In the genomic region with DNA sequence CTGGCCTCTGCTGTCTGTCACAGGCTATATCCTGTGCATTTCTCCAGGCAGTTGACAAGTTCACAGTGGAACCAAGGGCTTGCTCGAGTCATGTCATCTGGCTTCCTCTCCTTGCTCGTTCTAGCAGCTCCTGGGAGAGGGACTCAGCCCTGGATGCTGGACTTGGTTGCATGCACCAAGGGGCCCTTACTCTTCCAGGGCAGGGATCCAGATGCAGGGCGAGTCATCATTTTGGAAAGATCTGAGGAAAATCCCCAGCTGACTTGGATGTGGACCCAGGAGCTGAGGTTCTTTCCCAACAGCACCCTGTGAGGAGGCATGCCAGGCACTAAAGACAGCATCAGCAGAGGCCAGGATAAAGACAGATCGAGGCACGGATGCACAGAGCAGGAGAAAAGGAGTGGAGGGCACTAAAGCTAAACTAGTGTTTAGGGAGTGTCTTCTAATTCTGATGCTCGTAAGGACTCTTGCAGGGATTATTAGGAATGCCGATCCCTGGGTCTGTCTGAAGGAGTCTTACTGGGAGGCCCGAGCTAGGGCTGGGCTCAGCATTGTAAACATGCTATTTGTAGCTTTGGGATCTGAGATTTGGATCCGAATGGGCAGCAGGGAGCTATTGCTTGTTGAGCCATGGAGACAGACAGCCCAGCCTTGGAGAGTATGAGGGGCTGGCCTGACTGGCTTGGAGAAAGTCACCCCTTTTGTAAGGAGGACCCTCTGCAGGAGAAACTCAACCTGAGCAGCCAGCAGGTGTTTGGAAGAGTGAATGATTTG, we compare ENCODE assay signal across 13 mouse cellular contexts.
DNase-seq lines count a peak whose midpoint lies in the region; ATAC-seq and TF ChIP-seq lines count a peak whose summit lies in the region.
"Had no signal": no experiment of that assay in that cellular context is flagged by ENCODE, and none has a peak within 500 bp of the region (broad histone marks: within the 10 kb centered on the region; RNA-seq: fewer than 3 reads in every experiment).

No protein-coding gene starts in this region.

- no peak for DNase-seq in hindbrain, postnatal 0 days (ENCODE audit: low spot score)
- peak; percentile 59 for DNase-seq in lung, postnatal 14 days
- DNase-seq in forebrain, embryonic 14.5 days (ENCODE audit: low spot score), result no peak
- no peak for DNase-seq in right cerebral cortex, postnatal 14 days
- DNase-seq in thymus, postnatal 36 days, result no peak
- DNase-seq: cerebellum, postnatal 36 days; kidney, adult 18-20 months had no signal

- H3K9ac ChIP-seq in hindbrain, postnatal 0 days (replicated peaks; ENCODE audit: low read length), result no peak overlapping the region
- H3K9ac ChIP-seq in hindbrain, embryonic 12.5 days, result no peak overlapping the region
- peak overlapping the region; percentile 90 for H3K9ac ChIP-seq in heart, embryonic 13.5 days
- H3K9ac ChIP-seq in forebrain, embryonic 14.5 days (ENCODE audit: low read length), result no peak overlapping the region
- H3K9ac ChIP-seq: forebrain, embryonic 13.5 days; neural tube, embryonic 12.5 days had no signal

- no peak overlapping the region for H3K4me2 ChIP-seq in hindbrain, postnatal 0 days (ENCODE audit: low read depth, low read length)
- H3K4me2 ChIP-seq in hindbrain, embryonic 12.5 days (replicated peaks), result no peak overlapping the region
- peak overlapping the region; percentile 80 for H3K4me2 ChIP-seq in heart, embryonic 13.5 days
- no peak overlapping the region for H3K4me2 ChIP-seq in forebrain, embryonic 14.5 days (ENCODE audit: low read length)
- H3K4me2 ChIP-seq: forebrain, embryonic 13.5 days; neural tube, embryonic 12.5 days had no signal

- no peaks in the 10 kb centered on the region for H3K36me3 ChIP-seq in hindbrain, postnatal 0 days (ENCODE audit: insufficient read depth, low read length)
- no peaks in the 10 kb centered on the region for H3K36me3 ChIP-seq in hindbrain, embryonic 12.5 days
- H3K36me3 ChIP-seq in heart, embryonic 13.5 days, result peaks cover 39% of the 10 kb centered on the region
- H3K36me3 ChIP-seq in forebrain, embryonic 14.5 days (ENCODE audit: control insufficient read depth, insufficient read depth, low read length), result no peaks in the 10 kb centered on the region
- H3K36me3 ChIP-seq: neural tube, embryonic 12.5 days had no signal

- TF ChIP-seq CTCF in hindbrain, postnatal 0 days (IDR thresholded peaks at IDR 0.05; ENCODE audit: low read depth), result no peak
- no peak for TF ChIP-seq CTCF in embryonic fibroblast, embryonic 13.5 days (IDR thresholded peaks at IDR 0.05; ENCODE audit: borderline replicate concordance, insufficient read depth, low read length)

- H3K27me3 ChIP-seq in hindbrain, postnatal 0 days (ENCODE audit: insufficient read depth, low read length), result no peaks in the 10 kb centered on the region
- no peaks in the 10 kb centered on the region for H3K27me3 ChIP-seq in hindbrain, embryonic 12.5 days
- H3K27me3 ChIP-seq in heart, embryonic 13.5 days (replicated peaks), result no peaks in the 10 kb centered on the region
- H3K27me3 ChIP-seq in forebrain, embryonic 14.5 days (replicated peaks; ENCODE audit: control insufficient read depth, insufficient read depth, low read length), result no peaks in the 10 kb centered on the region
- H3K27me3 ChIP-seq: forebrain, embryonic 13.5 days; neural tube, embryonic 12.5 days had no signal

- TF ChIP-seq POLR2A in embryonic fibroblast, embryonic 13.5 days (IDR thresholded peaks at IDR 0.05; ENCODE audit: low read depth, low read length), result no peak

- 0 out of 2 replicates have a peak overlapping the region, but pooled peaks have one; percentile 13 for H3K27ac ChIP-seq in hindbrain, postnatal 0 days
- H3K27ac ChIP-seq in hindbrain, embryonic 12.5 days, result no peak overlapping the region
- H3K27ac ChIP-seq in embryonic fibroblast, embryonic 13.5 days (ENCODE audit: insufficient read depth, low read length), result peak overlapping the region; percentile 80
- H3K27ac ChIP-seq in heart, embryonic 13.5 days (replicated peaks), result peak overlapping the region; percentile 92
- H3K27ac ChIP-seq in forebrain, embryonic 14.5 days (ENCODE audit: low read depth, low read length), result no peak overlapping the region
- H3K27ac ChIP-seq: forebrain, embryonic 13.5 days; neural tube, embryonic 12.5 days had no signal

- peaks cover 13% of the 10 kb centered on the region for H3K4me1 ChIP-seq in hindbrain, postnatal 0 days (ENCODE audit: insufficient read depth, low read length)
- peaks cover 31% of the 10 kb centered on the region for H3K4me1 ChIP-seq in hindbrain, embryonic 12.5 days
- peaks cover 33% of the 10 kb centered on the region for H3K4me1 ChIP-seq in embryonic fibroblast, embryonic 13.5 days (ENCODE audit: control insufficient read depth, insufficient read depth, low read length)
- H3K4me1 ChIP-seq in heart, embryonic 13.5 days, result peaks cover 98% of the 10 kb centered on the region
- H3K4me1 ChIP-seq in forebrain, embryonic 14.5 days (ENCODE audit: control insufficient read depth, insufficient read depth, low read length), result peaks cover 2% of the 10 kb centered on the region; the same call in 1 of the 2 replicates

- ATAC-seq in hindbrain, postnatal 0 days, result no peak
- no peak for ATAC-seq in hindbrain, embryonic 12.5 days (ENCODE audit: low FRiP score)
- ATAC-seq in heart, embryonic 13.5 days (ENCODE audit: extremely low read depth, insufficient number of reproducible peaks, low FRiP score, low TSS enrichment), result no peak
- no peak for ATAC-seq in forebrain, embryonic 14.5 days
- ATAC-seq: forebrain, embryonic 13.5 days had no signal

- 39% methylated on average over 9 of the region's 9 CpGs for WGBS in hindbrain, postnatal 0 days
- 53% methylated on average over 9 of the region's 9 CpGs for WGBS in hindbrain, embryonic 12.5 days
- WGBS in heart, embryonic 13.5 days, result 29% methylated on average over 9 of the region's 9 CpGs
- WGBS in forebrain, embryonic 14.5 days, result 39% methylated on average over 9 of the region's 9 CpGs

- no peaks in the 10 kb centered on the region for H3K9me3 ChIP-seq in hindbrain, postnatal 0 days (ENCODE audit: low read length)
- H3K9me3 ChIP-seq in hindbrain, embryonic 12.5 days (replicated peaks), result no peaks in the 10 kb centered on the region
- no peaks in the 10 kb centered on the region for H3K9me3 ChIP-seq in heart, embryonic 13.5 days
- no peaks in the 10 kb centered on the region for H3K9me3 ChIP-seq in forebrain, embryonic 14.5 days (replicated peaks; ENCODE audit: control insufficient read depth, low read length)
- H3K9me3 ChIP-seq: forebrain, embryonic 13.5 days; megakaryocyte, embryonic 14.5 days; neural tube, embryonic 12.5 days had no signal

- H3K4me3 ChIP-seq in hindbrain, postnatal 0 days (ENCODE audit: low read length), result no peak overlapping the region
- H3K4me3 ChIP-seq in hindbrain, embryonic 12.5 days, result no peak overlapping the region
- H3K4me3 ChIP-seq in embryonic fibroblast, embryonic 13.5 days (ENCODE audit: insufficient read depth, low read length), result no peak overlapping the region
- H3K4me3 ChIP-seq in heart, embryonic 13.5 days, result no peak overlapping the region
- no peak overlapping the region for H3K4me3 ChIP-seq in forebrain, embryonic 14.5 days (ENCODE audit: low read depth, low read length)
- H3K4me3 ChIP-seq: forebrain, embryonic 13.5 days; megakaryocyte, embryonic 14.5 days; neural tube, embryonic 12.5 days had no signal

Comparison
In these comparisons a context has a peak if more than half of its experiments do, and no peak if none do; other contexts are left out.
1. H3K27ac ChIP-seq: peak in hindbrain, postnatal 0 days (single experiment), embryonic fibroblast, embryonic 13.5 days (single experiment) and heart, embryonic 13.5 days (single experiment); none in hindbrain, embryonic 12.5 days (single experiment) and forebrain, embryonic 14.5 days (single experiment).